Mouse (Mus musculus): ENCODE data around the gene Ube2d1. TPM values are rescaled to one million over a fixed set of nuclear protein-coding genes. Genes with fewer than 3 reads are reported as not detected.

Gene Ube2d1
- polyA plus RNA-seq, 1 experiment from 2014 or later: 71.6 TPM

GRCm38 (mm10) chr10:71265067-71265466 is 20.0 kb downstream of the Ube2d1 start:
- TF ChIP-seq CTCF (IDR thresholded peaks at IDR 0.05; ENCODE audit: low read depth): no peak
- no peak for ATAC-seq (ENCODE audit: insufficient read depth)
- WGBS: 80% methylated on average over 4 of the region's 4 CpGs
- no peaks in the 10 kb centered on the region for H3K4me1 ChIP-seq (ENCODE audit: insufficient read depth)
- H3K9ac ChIP-seq: no peak overlapping the region
- no peak for DNase-seq
- peaks cover 10% of the 10 kb centered on the region; the same call in 1 of the 2 replicates for H3K36me3 ChIP-seq (ENCODE audit: insufficient read depth)
- H3K27ac ChIP-seq (ENCODE audit: low read depth): no peak overlapping the region
- H3K27me3 ChIP-seq (ENCODE audit: insufficient read depth, low read length): no peaks in the 10 kb centered on the region
- H3K4me3 ChIP-seq (ENCODE audit: low read depth, low read length): no peak overlapping the region
- no peaks in the 10 kb centered on the region for H3K9me3 ChIP-seq (ENCODE audit: low read depth, low read length)
- H3K4me2 ChIP-seq: no peak overlapping the region

GRCm38 (mm10) chr10:71261637-71262036 is 23.4 kb downstream of the Ube2d1 start:
- Histone ChIP-seq H3K27ac (ENCODE audit: low read depth) (no peak overlapping the region), H3K9me3 (ENCODE audit: low read depth, low read length) (no peaks in the 10 kb centered on the region), H3K4me2 (no peak overlapping the region), H3K4me3 (ENCODE audit: low read depth, low read length) (no peak overlapping the region), H3K27me3 (ENCODE audit: insufficient read depth, low read length) (no peaks in the 10 kb centered on the region), H3K9ac (no peak overlapping the region), H3K4me1 (ENCODE audit: insufficient read depth) (no peaks in the 10 kb centered on the region), H3K36me3 (ENCODE audit: insufficient read depth) (peaks cover 31% of the 10 kb centered on the region)
- TF ChIP-seq CTCF (IDR thresholded peaks at IDR 0.05; ENCODE audit: low read depth): no peak
- WGBS: 78% methylated on average over 8 of the region's 8 CpGs
- DNase-seq (no peak), ATAC-seq (ENCODE audit: insufficient read depth) (no peak)

DNA sequence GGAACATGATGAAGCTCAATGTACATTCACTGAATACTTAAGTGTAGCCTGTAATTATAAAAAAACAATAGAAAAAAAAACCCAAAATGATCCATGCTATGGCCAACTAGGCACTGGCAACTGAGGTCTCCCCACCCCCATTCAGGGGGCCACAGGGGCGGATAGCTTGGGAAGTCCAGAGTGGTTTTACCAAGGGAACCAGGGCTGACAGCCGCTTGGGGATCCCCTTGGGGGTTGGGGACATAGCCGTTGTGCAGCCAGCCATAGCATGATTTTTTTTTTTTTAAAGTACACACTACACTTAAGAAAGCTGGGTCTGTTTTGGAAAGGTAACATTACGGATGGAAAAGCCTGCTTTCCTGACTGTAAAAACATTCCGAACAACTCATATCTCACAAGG is 26.1 kb downstream of the Ube2d1 start:
- Histone ChIP-seq H3K27ac (ENCODE audit: low read depth) (no peak overlapping the region), H3K36me3 (ENCODE audit: insufficient read depth) (peaks cover 46% of the 10 kb centered on the region), H3K27me3 (ENCODE audit: insufficient read depth, low read length) (no peaks in the 10 kb centered on the region), H3K9ac (no peak overlapping the region), H3K4me2 (no peak overlapping the region), H3K4me3 (ENCODE audit: low read depth, low read length) (no peak overlapping the region), H3K4me1 (ENCODE audit: insufficient read depth) (no peaks in the 10 kb centered on the region), H3K9me3 (ENCODE audit: low read depth, low read length) (no peaks in the 10 kb centered on the region)
- no peak for DNase-seq
- ATAC-seq (ENCODE audit: insufficient read depth): no peak
- no peak for TF ChIP-seq CTCF (IDR thresholded peaks at IDR 0.05; ENCODE audit: low read depth)
- WGBS: 83% methylated on average over 5 of the region's 5 CpGs

DNA sequence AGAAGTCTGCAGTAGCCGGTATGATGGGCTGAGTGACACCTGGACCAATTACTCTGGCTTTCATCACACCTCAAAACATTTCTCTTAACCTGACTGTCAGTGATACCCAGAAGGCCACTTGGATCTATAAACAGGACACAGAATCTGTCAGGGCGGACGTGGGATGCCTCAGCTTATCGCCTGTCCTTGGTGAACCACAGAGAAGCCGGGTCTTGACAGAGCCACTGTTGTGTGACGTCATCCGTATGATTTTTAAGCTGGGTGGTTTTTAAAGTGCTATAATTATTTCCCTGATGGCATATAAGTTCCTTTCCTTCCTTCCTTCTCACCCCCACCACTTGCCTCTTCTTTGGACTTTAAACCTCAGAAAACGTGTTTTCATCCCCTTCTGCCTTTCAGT is 26.5 kb downstream of the Ube2d1 start:
- DNase-seq: no peak
- TF ChIP-seq CTCF (IDR thresholded peaks at IDR 0.05; ENCODE audit: low read depth): no peak
- WGBS: 74% methylated on average over 8 of the region's 8 CpGs
- H3K4me3 ChIP-seq (ENCODE audit: low read depth, low read length): no peak overlapping the region
- H3K4me2 ChIP-seq: no peak overlapping the region
- H3K36me3 ChIP-seq (ENCODE audit: insufficient read depth): peaks cover 46% of the 10 kb centered on the region
- H3K4me1 ChIP-seq (ENCODE audit: insufficient read depth): no peaks in the 10 kb centered on the region
- no peaks in the 10 kb centered on the region for H3K27me3 ChIP-seq (ENCODE audit: insufficient read depth, low read length)
- H3K27ac ChIP-seq (ENCODE audit: low read depth): no peak overlapping the region
- H3K9ac ChIP-seq: no peak overlapping the region
- H3K9me3 ChIP-seq (ENCODE audit: low read depth, low read length): no peaks in the 10 kb centered on the region
- ATAC-seq (ENCODE audit: insufficient read depth): no peak

DNA sequence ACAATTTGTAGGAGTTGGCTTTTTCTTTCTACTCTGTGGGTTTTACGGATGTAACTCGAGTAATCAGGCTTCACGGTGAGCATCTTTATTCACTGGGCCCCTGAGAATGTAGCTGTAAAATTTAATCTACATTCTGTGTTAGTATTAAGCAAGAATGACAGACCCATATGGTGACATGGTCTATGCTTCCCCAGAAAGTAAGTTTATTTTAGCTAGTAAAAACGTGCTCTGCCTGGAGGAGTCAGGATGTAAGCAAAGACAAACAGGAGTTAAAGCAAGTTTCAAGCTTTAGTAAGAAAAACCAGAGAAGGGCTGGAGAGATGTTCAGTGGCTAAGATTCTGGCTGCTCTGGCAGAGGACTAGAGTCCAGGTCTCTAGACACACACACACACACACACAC is 31.9 kb downstream of the Ube2d1 start:
- H3K9ac ChIP-seq: no peak overlapping the region
- no peaks in the 10 kb centered on the region for H3K9me3 ChIP-seq (ENCODE audit: low read depth, low read length)
- 72% methylated on average over 4 of the region's 4 CpGs for WGBS
- H3K4me1 ChIP-seq (ENCODE audit: insufficient read depth): no peaks in the 10 kb centered on the region
- DNase-seq: no peak
- H3K27ac ChIP-seq (ENCODE audit: low read depth): no peak overlapping the region
- no peaks in the 10 kb centered on the region for H3K27me3 ChIP-seq (ENCODE audit: insufficient read depth, low read length)
- TF ChIP-seq CTCF (IDR thresholded peaks at IDR 0.05; ENCODE audit: low read depth): no peak
- peaks cover 24% of the 10 kb centered on the region for H3K36me3 ChIP-seq (ENCODE audit: insufficient read depth)
- no peak for ATAC-seq (ENCODE audit: insufficient read depth)
- H3K4me3 ChIP-seq (ENCODE audit: low read depth, low read length): no peak overlapping the region
- H3K4me2 ChIP-seq: no peak overlapping the region

DNA sequence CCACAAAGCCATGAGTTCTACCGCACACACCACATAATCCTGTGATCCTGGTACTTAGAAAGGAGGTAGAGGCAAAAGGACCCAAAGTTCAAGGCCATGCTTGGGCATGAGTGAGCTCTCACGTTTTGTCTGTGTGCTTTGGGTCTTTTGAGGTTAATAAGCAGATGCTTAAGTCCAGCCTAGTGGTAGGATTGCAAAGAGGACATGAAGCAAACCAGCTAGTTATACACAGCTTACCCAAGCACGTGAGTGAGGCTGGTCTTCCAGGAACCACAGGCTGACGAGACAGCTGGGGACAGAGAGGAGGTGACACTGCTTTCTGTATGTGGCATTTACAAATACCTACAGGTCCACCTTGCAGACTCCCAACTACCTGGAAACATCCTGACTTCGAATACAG is 32.6 kb downstream of the Ube2d1 start:
- no peak for TF ChIP-seq CTCF (IDR thresholded peaks at IDR 0.05; ENCODE audit: low read depth)
- H3K4me1 ChIP-seq (ENCODE audit: insufficient read depth): no peaks in the 10 kb centered on the region
- no peak overlapping the region for H3K4me3 ChIP-seq (ENCODE audit: low read depth, low read length)
- no peaks in the 10 kb centered on the region for H3K27me3 ChIP-seq (ENCODE audit: insufficient read depth, low read length)
- WGBS: 73% methylated on average over 5 of the region's 5 CpGs
- peaks cover 18% of the 10 kb centered on the region for H3K36me3 ChIP-seq (ENCODE audit: insufficient read depth)
- H3K4me2 ChIP-seq: no peak overlapping the region
- no peaks in the 10 kb centered on the region for H3K9me3 ChIP-seq (ENCODE audit: low read depth, low read length)
- DNase-seq: no peak
- ATAC-seq (ENCODE audit: insufficient read depth): no peak
- H3K9ac ChIP-seq: no peak overlapping the region
- no peak overlapping the region for H3K27ac ChIP-seq (ENCODE audit: low read depth)

DNA sequence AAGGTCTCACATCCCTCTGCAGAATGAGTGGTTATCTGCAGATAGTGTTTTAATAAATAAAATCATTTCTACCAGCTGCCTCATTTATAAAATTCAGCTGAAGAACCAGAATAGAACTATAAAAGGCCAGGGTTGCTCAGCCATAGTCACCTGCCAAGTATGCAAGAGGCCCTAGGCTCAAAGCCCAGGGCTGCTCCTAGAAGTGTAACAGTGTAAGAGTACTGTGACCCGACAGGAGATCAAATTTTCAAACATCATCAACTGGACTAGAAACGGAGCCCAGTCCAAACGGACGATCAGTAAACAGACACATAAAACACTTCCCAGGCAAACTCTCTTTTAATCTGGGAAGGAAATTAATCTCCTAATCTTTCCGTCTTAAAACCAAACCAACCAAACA is 33.2 kb downstream of the Ube2d1 start:
- H3K36me3 ChIP-seq (ENCODE audit: insufficient read depth): peaks cover 17% of the 10 kb centered on the region
- no peak overlapping the region for H3K4me2 ChIP-seq
- DNase-seq: no peak
- H3K27me3 ChIP-seq (ENCODE audit: insufficient read depth, low read length): no peaks in the 10 kb centered on the region
- no peak for ATAC-seq (ENCODE audit: insufficient read depth)
- no peak overlapping the region for H3K9ac ChIP-seq
- H3K27ac ChIP-seq (ENCODE audit: low read depth): no peak overlapping the region
- H3K4me3 ChIP-seq (ENCODE audit: low read depth, low read length): no peak overlapping the region
- H3K4me1 ChIP-seq (ENCODE audit: insufficient read depth): no peaks in the 10 kb centered on the region
- no peak for TF ChIP-seq CTCF (IDR thresholded peaks at IDR 0.05; ENCODE audit: low read depth)
- no peaks in the 10 kb centered on the region for H3K9me3 ChIP-seq (ENCODE audit: low read depth, low read length)
- 63% methylated on average over 5 of the region's 5 CpGs for WGBS

- no peaks in the 10 kb centered on the region for H3K4me1 ChIP-seq (ENCODE audit: insufficient read depth)
- no peak overlapping the region for H3K27ac ChIP-seq (ENCODE audit: low read depth)
- no peaks in the 10 kb centered on the region for H3K27me3 ChIP-seq (ENCODE audit: insufficient read depth, low read length)
- no peak overlapping the region for H3K9ac ChIP-seq
- WGBS: 87% methylated on average over 5 of the region's 5 CpGs
- no peaks in the 10 kb centered on the region for H3K9me3 ChIP-seq (ENCODE audit: low read depth, low read length)
- no peak overlapping the region for H3K4me3 ChIP-seq (ENCODE audit: low read depth, low read length)
- H3K4me2 ChIP-seq: no peak overlapping the region
- peaks cover 11% of the 10 kb centered on the region for H3K36me3 ChIP-seq (ENCODE audit: insufficient read depth)
- ATAC-seq (ENCODE audit: insufficient read depth) (no peak), DNase-seq (no peak)
- TF ChIP-seq CTCF (IDR thresholded peaks at IDR 0.05; ENCODE audit: low read depth): no peak
These were observed 33.8 kb downstream of the Ube2d1 start for GRCm38 (mm10) chr10:71251256-71251655.
